Mouse (Mus musculus) kidney, adult 2 months (tissue): ENCODE results near the gene Ctsg. TPM values are rescaled to one million over a fixed set of nuclear protein-coding genes. Genes with fewer than 3 reads are reported as not detected.

Experiments used
- DNase-seq: peaks from one replicate; pipeline ENCODE4 v3.0.0; 2021
- H3K27ac ChIP-seq: fragments of 200-500 bp; 2 replicates; pipeline ENCODE4 v1.5.1; 2012; ENCODE audit warnings: low read depth, low read length, control low read depth, inconsistent platforms; ENCODE audit not compliant: insufficient read depth
- H3K27me3 ChIP-seq: fragments of 200-500 bp; replicated peaks from 2 replicates; pipeline ENCODE4 v1.6.1; 2012; ENCODE audit warnings: mild to moderate bottlenecking, moderate library complexity, low read length, inconsistent platforms; ENCODE audit not compliant: control insufficient read depth, insufficient read depth
- H3K36me3 ChIP-seq: fragments of 200-500 bp; 2 replicates; pipeline ENCODE4 v1.6.1; 2012; ENCODE audit warnings: mild to moderate bottlenecking, moderate library complexity, low read length, inconsistent platforms; ENCODE audit not compliant: control insufficient read depth, insufficient read depth
- H3K4me1 ChIP-seq: fragments of 200-500 bp; 2 replicates; pipeline ENCODE4 v1.6.1; 2011; ENCODE audit warnings: low read length; ENCODE audit not compliant: control insufficient read depth, insufficient read depth
- H3K4me3 ChIP-seq: fragments of 200-500 bp; 2 replicates; pipeline ENCODE4 v1.5.1; 2011; ENCODE audit warnings: mild to moderate bottlenecking, low read depth, low read length, control low read depth; ENCODE audit not compliant: insufficient read depth
- CTCF ChIP-seq: fragments of 200-500 bp; conservative IDR thresholded peaks from 2 replicates; pipeline ENCODE4 v1.5.1; 2011; ENCODE audit warnings: low read depth, mild to moderate bottlenecking, control low read depth, low read length, moderate library complexity, mixed read lengths; ENCODE audit not compliant: insufficient read depth, insufficient read length
- POLR2A ChIP-seq: fragments of 200-500 bp; IDR thresholded peaks from one replicate; pipeline ENCODE4 v1.6.1; 2011; ENCODE audit warnings: low read depth, low read length, control low read depth
- WGBS: fragments of 180-500 bp; shearing (Covaris S2); methylation state at CpG from one replicate; pipeline ENCODE4 v1.1.7; 2018; 5-methylcytosine and 5-hydroxymethylcytosine counted together
- polyA plus RNA-seq: library from polyadenylated mRNA; depleted of rRNA; stranded (reverse); fragments of >200 nt; gene quantifications from 2 replicates; pipeline ENCODE4 v1.2.3, GENCODE M21; 2012

Gene Ctsg
- polyA plus RNA-seq, 1 experiment = not detected

GRCm38 (mm10) chr14:56105447-56106180 is 3.2 kb upstream of the Ctsg start:
- WGBS = 71% methylated on average over 13 of the region's 13 CpGs
- TF ChIP-seq CTCF (no peak), POLR2A (no peak)
- DNase-seq = no peak

GRCm38 (mm10) chr14:56105016-56105415 is 2.6 kb upstream of the Ctsg start:
- H3K4me1 ChIP-seq = no peaks in the 10 kb centered on the region
- no peak for TF ChIP-seq CTCF
- no peak for TF ChIP-seq POLR2A
- no peaks in the 10 kb centered on the region for H3K27me3 ChIP-seq
- DNase-seq = peak; percentile 6
- no peak overlapping the region for H3K4me3 ChIP-seq
- no peaks in the 10 kb centered on the region for H3K36me3 ChIP-seq
- 78% methylated on average over 5 of the region's 5 CpGs for WGBS
- no peak overlapping the region for H3K27ac ChIP-seq

More at GRCm38 (mm10) chr14:56105447-56106180, 3.2 kb upstream of the Ctsg start:
- Histone ChIP-seq H3K27me3 (no peaks in the 10 kb centered on the region), H3K4me3 (no peak overlapping the region), H3K4me1 (no peaks in the 10 kb centered on the region), H3K36me3 (no peaks in the 10 kb centered on the region), H3K27ac (no peak overlapping the region)

- Histone ChIP-seq H3K27ac (no peak overlapping the region), H3K27me3 (no peaks in the 10 kb centered on the region), H3K4me3 (no peak overlapping the region), H3K4me1 (no peaks in the 10 kb centered on the region), H3K36me3 (no peaks in the 10 kb centered on the region)
- 76% methylated on average over 3 of the region's 3 CpGs for WGBS
- DNase-seq = no peak
- TF ChIP-seq CTCF (no peak), POLR2A (no peak)
Measured at GRCm38 (mm10) chr14:56103452-56103851, 1.1 kb upstream of the Ctsg start.

GRCm38 (mm10) chr14:56098940-56099339 is 3.4 kb downstream of the Ctsg start:
- no peaks in the 10 kb centered on the region for H3K36me3 ChIP-seq
- no peaks in the 10 kb centered on the region for H3K4me1 ChIP-seq
- peak; percentile 29 for DNase-seq
- TF ChIP-seq CTCF (peak; percentile 45), POLR2A (no peak)
- H3K27me3 ChIP-seq = no peaks in the 10 kb centered on the region; the same call in 1 of the 2 replicates
- WGBS = 87% methylated on average over 4 of the region's 4 CpGs
- no peak overlapping the region for H3K4me3 ChIP-seq
- H3K27ac ChIP-seq = no peak overlapping the region

GRCm38 (mm10) chr14:56097597-56097996 is 4.8 kb downstream of the Ctsg start:
- TF ChIP-seq CTCF (no peak), POLR2A (no peak)
- WGBS = 81% methylated on average over 1 of the region's 1 CpGs
- no peaks in the 10 kb centered on the region for H3K36me3 ChIP-seq

GRCm38 (mm10) chr14:56093353-56093752 is 9.0 kb downstream of the Ctsg start:
- WGBS = 67% methylated on average over 2 of the region's 2 CpGs
- no peak overlapping the region for H3K4me3 ChIP-seq
- DNase-seq = no peak
- no peaks in the 10 kb centered on the region; the same call in 1 of the 2 replicates for H3K27me3 ChIP-seq
- TF ChIP-seq POLR2A (no peak), CTCF (no peak)
- no peak overlapping the region for H3K27ac ChIP-seq
- H3K36me3 ChIP-seq = no peaks in the 10 kb centered on the region
- no peaks in the 10 kb centered on the region for H3K4me1 ChIP-seq

More at GRCm38 (mm10) chr14:56097597-56097996, 4.8 kb downstream of the Ctsg start:
- Histone ChIP-seq H3K27me3 (no peaks in the 10 kb centered on the region; the same call in 1 of the 2 replicates), H3K4me3 (no peak overlapping the region), H3K27ac (no peak overlapping the region), H3K4me1 (no peaks in the 10 kb centered on the region)
- DNase-seq = no peak

GRCm38 (mm10) chr14:56086711-56087110 is 15.7 kb downstream of the Ctsg start:
- Histone ChIP-seq H3K36me3 (no peaks in the 10 kb centered on the region), H3K4me1 (no peaks in the 10 kb centered on the region), H3K4me3 (no peak overlapping the region), H3K27me3 (no peaks in the 10 kb centered on the region), H3K27ac (no peak overlapping the region)
- 68% methylated on average over 3 of the region's 3 CpGs for WGBS
- DNase-seq = no peak
- TF ChIP-seq CTCF = no peak
- no peak for TF ChIP-seq POLR2A
